Mouse (Mus musculus): ENCODE data around the gene Pcsk5.

GRCm38 (mm10) chr19:17572315-17572714 lies 265.1 kb downstream of the Pcsk5 start:
- no peak for TF ChIP-seq E2F4 (IDR thresholded peaks at IDR 0.05; ENCODE audit: insufficient read depth)
- no peak for TF ChIP-seq POLR2A (IDR thresholded peaks at IDR 0.05; ENCODE audit: insufficient read length, low read depth)
- TF ChIP-seq POLR2AphosphoS2 (IDR thresholded peaks at IDR 0.05; ENCODE audit: insufficient read length, low read depth) = no peak
- TF ChIP-seq MAX (IDR thresholded peaks at IDR 0.05; ENCODE audit: low read depth) = no peak
- TF ChIP-seq MYOD1 (IDR thresholded peaks at IDR 0.05; ENCODE audit: control insufficient read depth in 1 of 3, insufficient read length in 2 of 3, low read depth in 2 of 3) = no peak
- TF ChIP-seq MYOG (IDR thresholded peaks at IDR 0.05; ENCODE audit: control insufficient read depth in 1 of 3, insufficient read depth in 1 of 3, insufficient read length in 2 of 3, low read depth in 2 of 3) = no peak
- TF ChIP-seq TCF12 (IDR thresholded peaks at IDR 0.05; ENCODE audit: insufficient read depth, poor library complexity, severe bottlenecking) = no peak
- TF ChIP-seq SRF (IDR thresholded peaks at IDR 0.05; ENCODE audit: control insufficient read depth, insufficient read length, low read depth) = no peak

All from myocyte (in vitro differentiated cells).